Mouse (Mus musculus) heart, adult 2 months (tissue): ENCODE results near the gene Cadm2.

Experiments
- CTCF ChIP-seq: fragments of 200-600 bp; IDR thresholded peaks from 2 replicates; pipeline ENCODE4 v1.8.1; 2022; ENCODE audit warnings: antibody characterized with exemption, mild to moderate bottlenecking, moderate library complexity
- POLR2A ChIP-seq: fragments of 200-500 bp; IDR thresholded peaks from 2 replicates; pipeline ENCODE4 v1.6.1; 2011; ENCODE audit warnings: mild to moderate bottlenecking, low read depth, low read length, control low read depth; ENCODE audit not compliant: insufficient read depth

DNA sequence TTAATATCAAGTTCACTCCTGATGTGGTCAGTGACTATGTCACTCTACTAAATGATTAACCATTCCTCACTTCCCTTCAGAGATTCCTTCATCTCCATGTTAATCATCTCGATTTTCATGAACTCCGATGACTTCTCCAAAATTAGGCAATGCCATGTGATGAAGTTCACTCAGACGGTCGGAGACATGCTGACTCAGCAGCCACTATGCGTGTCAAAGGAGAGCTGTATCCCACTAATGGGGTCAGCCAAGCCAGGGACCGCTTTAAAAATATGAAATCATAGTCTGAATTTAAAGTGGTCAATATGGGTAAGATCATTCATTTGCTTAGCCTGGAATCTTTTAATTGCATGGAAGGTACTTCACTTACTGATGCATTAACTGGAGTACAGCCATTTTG is 29.7 kb downstream of the Cadm2 start:
- no peak for TF ChIP-seq POLR2A
- no peak for TF ChIP-seq CTCF
